Mouse (Mus musculus) embryonic fibroblast, embryonic 13.5 days (primary cell): ENCODE measurements around the gene Noct. TPM values are rescaled to one million over a fixed set of nuclear protein-coding genes. Genes with fewer than 3 reads are reported as not detected.

Experiments used
- H3K27ac ChIP-seq: 2 replicates; pipeline ENCODE4 v1.5.1; 2012; ENCODE audit warnings: low read length, control low read depth, inconsistent platforms; ENCODE audit not compliant: insufficient read depth
- H3K4me1 ChIP-seq: 2 replicates; pipeline ENCODE4 v1.6.1; 2011; ENCODE audit warnings: low read length; ENCODE audit not compliant: control insufficient read depth, insufficient read depth
- H3K4me3 ChIP-seq: 2 replicates; pipeline ENCODE4 v1.5.1; 2011; ENCODE audit warnings: mild to moderate bottlenecking, control low read depth, low read length; ENCODE audit not compliant: insufficient read depth
- CTCF ChIP-seq: IDR thresholded peaks from 2 replicates; pipeline ENCODE4 v1.5.1; 2011; ENCODE audit warnings: mild to moderate bottlenecking, control low read depth, low read length, moderate library complexity, borderline replicate concordance; ENCODE audit not compliant: insufficient read depth
- POLR2A ChIP-seq: IDR thresholded peaks from 2 replicates; pipeline ENCODE4 v1.6.1; 2011; ENCODE audit warnings: low read depth, mild to moderate bottlenecking, control low read depth, low read length, moderate library complexity
- polyA plus RNA-seq: library from polyadenylated mRNA; stranded (reverse); fragments of >200 nt; gene quantifications from 2 replicates; pipeline ENCODE4 v1.2.4, GENCODE M21; 2011; ENCODE audit warnings: low read depth; ENCODE audit not compliant: missing spikeins, insufficient read length

The Noct gene
- polyA plus RNA-seq, 1 experiment = 17.3 TPM

- H3K4me1 ChIP-seq = peaks cover 6% of the 10 kb centered on the region; the same call in 1 of the 2 replicates
- no peak overlapping the region for H3K27ac ChIP-seq
- no peak overlapping the region for H3K4me3 ChIP-seq
- TF ChIP-seq POLR2A (no peak), CTCF (no peak)
Measured at GRCm38 (mm10) chr3:51238515-51238914, 14.3 kb downstream of the Noct start.

GRCm38 (mm10) chr3:51239541-51239940 is 15.3 kb downstream of the Noct start:
- H3K4me1 ChIP-seq = peaks cover 2% of the 10 kb centered on the region; the same call in 1 of the 2 replicates
- no peak overlapping the region for H3K4me3 ChIP-seq
- H3K27ac ChIP-seq = no peak overlapping the region
- TF ChIP-seq POLR2A = no peak
- no peak for TF ChIP-seq CTCF

GRCm38 (mm10) chr3:51247704-51248103 is 23.5 kb downstream of the Noct start:
- H3K4me1 ChIP-seq = no peaks in the 10 kb centered on the region
- TF ChIP-seq POLR2A (no peak), CTCF (no peak)
- H3K27ac ChIP-seq = no peak overlapping the region

GRCm38 (mm10) chr3:51248600-51248999 is 24.4 kb downstream of the Noct start:
- Histone ChIP-seq H3K27ac (no peak overlapping the region), H3K4me3 (no peak overlapping the region), H3K4me1 (no peaks in the 10 kb centered on the region)
- TF ChIP-seq POLR2A (no peak), CTCF (no peak)

More at GRCm38 (mm10) chr3:51247704-51248103, 23.5 kb downstream of the Noct start:
- no peak overlapping the region for H3K4me3 ChIP-seq

- Histone ChIP-seq H3K27ac (no peak overlapping the region), H3K4me3 (no peak overlapping the region), H3K4me1 (no peaks in the 10 kb centered on the region)
- TF ChIP-seq POLR2A (no peak), CTCF (no peak)
Measured at GRCm38 (mm10) chr3:51249460-51249859, 25.2 kb downstream of the Noct start.

- H3K4me1 ChIP-seq = no peaks in the 10 kb centered on the region
Measured at GRCm38 (mm10) chr3:51249866-51250265, 25.6 kb downstream of the Noct start.

GRCm38 (mm10) chr3:51251057-51251456 is 26.8 kb downstream of the Noct start:
- H3K4me3 ChIP-seq = no peak overlapping the region
- no peak overlapping the region for H3K27ac ChIP-seq
- H3K4me1 ChIP-seq = no peaks in the 10 kb centered on the region
- TF ChIP-seq CTCF = no peak
- TF ChIP-seq POLR2A = no peak

More at GRCm38 (mm10) chr3:51249866-51250265, 25.6 kb downstream of the Noct start:
- H3K4me3 ChIP-seq = no peak overlapping the region
- no peak overlapping the region for H3K27ac ChIP-seq
- TF ChIP-seq CTCF (no peak), POLR2A (no peak)

GRCm38 (mm10) chr3:51252223-51252622 is 28.0 kb downstream of the Noct start:
- TF ChIP-seq CTCF = no peak
- no peak for TF ChIP-seq POLR2A
- H3K27ac ChIP-seq = no peak overlapping the region
- H3K4me1 ChIP-seq = no peaks in the 10 kb centered on the region
- H3K4me3 ChIP-seq = no peak overlapping the region

- Histone ChIP-seq H3K27ac (no peak overlapping the region), H3K4me1 (no peaks in the 10 kb centered on the region), H3K4me3 (no peak overlapping the region)
- TF ChIP-seq POLR2A = no peak
- no peak for TF ChIP-seq CTCF
Measured at GRCm38 (mm10) chr3:51252689-51253402, 28.6 kb downstream of the Noct start.

GRCm38 (mm10) chr3:51254784-51255183 is 30.5 kb downstream of the Noct start:
- TF ChIP-seq CTCF (no peak), POLR2A (no peak)
- no peak overlapping the region for H3K4me3 ChIP-seq
- no peaks in the 10 kb centered on the region for H3K4me1 ChIP-seq
- H3K27ac ChIP-seq = no peak overlapping the region
